Mouse (Mus musculus): Measurements from ENCODE around the gene Skap1. TPM values are rescaled to one million over a fixed set of nuclear protein-coding genes. Genes with fewer than 3 reads are reported as not detected.

Skap1 gene
- under 1 TPM; 0.94 TPM for total RNA-seq (2023)

DNA sequence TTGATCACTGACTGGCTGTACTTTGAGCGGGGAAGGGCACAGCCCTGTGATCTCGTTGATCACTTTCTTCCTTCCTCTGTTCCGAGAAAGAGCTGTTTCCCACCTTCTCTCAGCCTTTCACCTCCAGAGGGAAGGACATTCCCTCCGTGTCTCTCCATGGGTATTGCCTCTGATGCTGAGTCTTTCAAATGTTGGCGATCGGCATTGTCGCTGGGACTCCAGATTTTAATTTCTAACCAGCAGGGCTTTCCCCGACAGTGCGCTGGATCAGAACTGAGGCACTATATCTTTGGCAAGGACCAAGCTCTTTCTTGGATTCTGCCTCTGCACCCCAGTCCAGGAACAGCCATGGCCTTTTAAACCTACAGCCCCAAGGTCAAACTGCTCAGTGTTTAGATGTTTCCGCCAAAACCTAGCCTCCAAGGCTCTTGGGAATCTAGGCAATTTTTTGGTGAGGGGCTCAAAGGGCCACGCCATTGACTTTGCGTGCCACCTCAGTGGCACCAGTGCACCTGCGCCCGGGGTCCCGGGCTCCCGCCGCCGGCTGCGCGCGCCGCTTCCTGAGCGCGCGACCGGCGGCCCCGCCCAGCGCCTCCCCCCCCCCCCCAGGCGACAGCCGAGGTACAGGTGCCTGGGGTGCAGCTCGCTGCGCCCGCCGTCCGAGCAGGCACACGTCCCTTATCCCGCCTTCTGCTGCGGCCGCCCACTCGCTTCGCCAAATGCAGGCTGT, at the start of gene Skap1:
Skap1 (plus strand) TSS at position 608 of the 730 bp plus-strand sequence.

DNA sequence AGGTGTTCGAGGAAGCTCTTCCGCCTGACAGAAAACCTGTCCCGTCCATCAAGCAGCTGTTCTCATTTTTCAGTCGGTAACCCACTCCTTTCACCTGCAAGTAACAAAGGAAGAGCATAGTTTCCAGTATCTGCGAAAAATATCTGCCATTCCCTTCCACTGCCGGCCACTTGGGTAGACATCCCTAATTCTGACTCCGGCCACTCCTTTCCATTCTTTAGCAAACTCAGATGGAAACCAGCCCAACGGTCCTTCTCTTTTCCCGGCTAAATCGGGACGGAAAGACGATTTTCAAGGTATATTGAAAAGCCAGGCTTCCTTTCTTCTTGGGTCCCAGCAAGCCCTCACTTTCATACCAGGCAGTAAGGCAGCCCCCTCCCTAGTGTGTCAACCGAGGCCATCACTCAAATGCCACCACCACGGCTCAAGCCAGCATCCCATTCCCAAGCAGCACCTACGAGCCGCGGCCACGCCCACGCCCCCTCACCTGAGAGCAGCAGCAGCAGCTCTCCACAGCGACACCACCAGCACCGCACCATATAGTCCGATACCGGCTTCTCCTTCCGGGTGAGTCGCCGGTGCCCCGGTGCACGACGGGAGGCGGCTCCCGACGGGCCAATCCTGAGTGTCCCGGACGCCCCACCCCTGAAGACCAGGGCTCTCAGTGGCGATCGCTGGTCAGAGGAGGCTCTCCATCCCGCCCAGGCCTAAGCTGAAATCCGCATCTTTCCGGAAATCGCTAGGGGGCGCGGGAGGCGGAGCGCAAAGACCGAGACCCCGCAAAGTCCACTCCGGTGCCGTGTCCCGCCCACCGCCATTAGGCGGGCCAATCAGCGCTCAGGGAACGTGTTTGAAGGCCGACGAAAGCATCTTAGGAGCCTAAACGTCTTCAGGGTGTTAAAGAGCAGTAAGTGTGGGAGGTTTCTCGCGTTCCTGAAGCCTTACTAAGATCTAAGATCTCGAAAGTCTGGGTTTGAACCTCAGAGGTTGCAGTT, 312.9 kb downstream of the Skap1 start, which contains the start of gene Snx11:
Snx11 (minus strand) TSS at position 592 of the 995 bp plus-strand sequence.

DNA sequence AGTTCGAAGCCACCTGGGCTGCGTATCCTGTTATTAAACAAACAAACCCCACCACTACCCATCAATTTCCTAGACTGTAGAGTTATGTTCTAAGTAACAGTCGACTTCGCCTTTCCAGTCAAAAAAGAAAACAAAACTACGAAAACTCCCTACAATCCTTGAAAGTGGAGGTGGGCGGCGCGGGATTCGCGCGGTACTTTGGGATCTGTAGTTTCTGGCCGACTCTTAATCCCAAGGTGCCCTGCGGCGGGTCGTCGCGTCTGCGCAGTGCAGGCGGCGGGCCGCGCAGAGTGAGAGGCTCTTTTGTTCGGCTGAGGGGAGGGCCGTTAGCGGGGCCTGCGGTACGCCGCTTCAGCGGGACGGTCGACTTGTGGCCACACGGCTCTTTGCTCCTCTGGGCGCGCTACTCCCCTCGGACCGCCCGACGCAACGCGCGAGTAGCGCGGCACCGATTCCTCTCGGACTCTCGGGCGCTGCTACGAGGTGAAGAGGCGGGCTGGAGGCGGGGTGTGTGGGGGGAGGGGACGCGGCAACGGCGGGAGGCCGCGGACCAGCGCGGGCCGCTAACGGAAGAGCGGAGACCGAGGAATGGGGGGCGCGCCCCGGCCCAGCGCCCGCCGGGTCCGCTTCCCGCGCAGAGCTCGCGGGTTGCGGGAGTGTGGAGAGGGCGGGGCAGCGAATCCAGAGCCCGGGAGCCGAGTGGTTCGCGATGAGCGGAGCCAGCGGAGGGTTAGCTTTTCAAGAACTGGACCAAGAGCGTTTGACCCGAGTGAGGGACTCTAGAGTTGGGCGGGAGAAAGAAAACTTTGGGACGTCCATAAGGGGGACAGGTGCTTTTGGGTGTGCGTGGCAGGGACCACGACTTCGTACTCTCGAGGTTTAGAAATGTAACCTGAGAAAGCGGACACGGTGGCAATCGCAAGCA, 324.7 kb downstream of the Skap1 start, which contains the start of gene Cbx1:
Cbx1 (plus strand) TSS at position 257 of the 925 bp plus-strand sequence.

Other genes starting within 250 kb of the Skap1 start
- not detected for gene Hoxb9, start 193.1 kb upstream of the Skap1 start, total RNA-seq (2023)
- gene Hoxb8, start 182.7 kb upstream of the Skap1 start, total RNA-seq (2023) = not detected
- gene Hoxb7, start 178.0 kb upstream of the Skap1 start, total RNA-seq (2023) = not detected
- gene Hoxb6, start 172.1 kb upstream of the Skap1 start, total RNA-seq (2023) = not detected
- gene Hoxb5, start 161.3 kb upstream of the Skap1 start, total RNA-seq (2023) = not detected
- gene Hoxb4, start 146.3 kb upstream of the Skap1 start, total RNA-seq (2023) = 1 to 10 TPM; 3.4 to 5.5 TPM
- under 1 TPM; 0.21 to 0.50 TPM for gene Hoxb3, start 141.3 kb upstream of the Skap1 start, total RNA-seq (2023)
- not detected for gene Hoxb2, start 114.1 kb upstream of the Skap1 start, total RNA-seq (2023)
- not detected for gene Hoxb1, start 98.8 kb upstream of the Skap1 start, total RNA-seq (2023)